Mouse (Mus musculus): ENCODE data around the gene Cacna1a. TPM values are rescaled to one million over a fixed set of nuclear protein-coding genes. Genes with fewer than 3 reads are reported as not detected.

The Cacna1a gene
- total and polyA plus RNA-seq, 2 experiments from 2014 or later = 4.2 to 8.6 TPM

DNA sequence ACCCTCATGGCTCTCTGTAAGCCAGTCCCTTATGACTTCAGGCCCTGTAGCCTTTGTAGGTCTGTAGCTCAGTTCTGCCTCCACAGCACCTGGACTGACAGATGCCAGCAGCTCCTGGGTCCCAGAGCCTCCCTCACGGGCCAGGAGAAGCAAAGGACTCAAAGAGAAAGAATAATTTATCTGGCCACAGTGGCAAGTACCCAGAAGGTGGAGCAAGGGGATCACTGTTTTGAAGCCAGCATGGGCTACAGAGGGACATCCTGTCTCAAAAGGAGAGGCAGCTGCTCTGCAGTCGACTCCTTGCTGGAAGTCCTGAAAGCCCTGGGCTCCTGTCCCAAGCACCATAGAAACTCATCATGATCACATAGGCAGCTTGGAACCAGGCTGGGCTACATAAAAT lies 198.0 kb downstream of the Cacna1a start:
- Histone ChIP-seq H3K4me3 (ENCODE audit: low read depth, low read length) (no peak overlapping the region), H3K36me3 (replicated peaks; ENCODE audit: control insufficient read depth, insufficient read depth, low read length) (no peaks in the 10 kb centered on the region), H3K9ac (replicated peaks; ENCODE audit: low read depth, low read length) (no peak overlapping the region), H3K9me3 (replicated peaks; ENCODE audit: control insufficient read depth, low read length) (no peaks in the 10 kb centered on the region; the same call in 1 of the 2 replicates), H3K4me2 (ENCODE audit: low read depth, low read length) (no peak overlapping the region), H3K27me3 (ENCODE audit: control insufficient read depth, insufficient read depth, low read length) (no peaks in the 10 kb centered on the region), H3K27ac (ENCODE audit: low read depth) (no peak overlapping the region), H3K4me1 (ENCODE audit: control insufficient read depth, insufficient read depth) (no peaks in the 10 kb centered on the region; the same call in 1 of the 2 replicates)
- TF ChIP-seq EP300 (IDR thresholded peaks at IDR 0.05; ENCODE audit: low read depth) = no peak
- TF ChIP-seq CTCF (IDR thresholded peaks at IDR 0.05; ENCODE audit: low read depth) = no peak
- 52% methylated on average over 2 of the region's 2 CpGs for whole genome bisulfite sequencing
- ATAC-seq (ENCODE audit: insufficient read depth, low read depth) (no peak), DNase-seq (ENCODE audit: low spot score) (no peak)

DNA sequence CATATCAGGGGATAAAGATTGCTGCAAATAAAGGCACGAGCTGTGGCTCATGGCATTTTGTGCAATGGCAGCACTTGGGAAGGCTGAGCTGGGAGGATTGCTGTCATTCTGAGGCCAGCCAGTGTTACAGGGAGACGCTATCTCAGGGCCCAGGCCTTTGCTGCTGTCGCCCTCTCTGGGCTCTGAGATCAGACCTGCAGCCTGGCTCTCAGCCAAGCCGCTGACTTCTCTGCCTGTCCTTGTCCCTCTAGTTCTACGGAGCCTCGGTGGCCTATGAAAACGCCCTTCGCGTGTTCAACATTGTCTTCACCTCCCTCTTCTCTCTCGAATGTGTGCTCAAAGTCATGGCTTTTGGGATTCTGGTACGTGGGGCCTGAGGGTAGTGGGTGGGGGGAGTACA lies 200.3 kb downstream of the Cacna1a start:
- H3K36me3 ChIP-seq (replicated peaks; ENCODE audit: control insufficient read depth, insufficient read depth, low read length) = no peaks in the 10 kb centered on the region
- H3K9ac ChIP-seq (replicated peaks; ENCODE audit: low read depth, low read length) = no peak overlapping the region
- WGBS = 27% methylated on average over 11 of the region's 11 CpGs
- no peak overlapping the region for H3K4me3 ChIP-seq (ENCODE audit: low read depth, low read length)
- H3K9me3 ChIP-seq (replicated peaks; ENCODE audit: control insufficient read depth, low read length) = no peaks in the 10 kb centered on the region; the same call in 1 of the 2 replicates
- H3K27me3 ChIP-seq (ENCODE audit: control insufficient read depth, insufficient read depth, low read length) = no peaks in the 10 kb centered on the region
- TF ChIP-seq CTCF (IDR thresholded peaks at IDR 0.05; ENCODE audit: low read depth) = no peak
- no peak for TF ChIP-seq EP300 (IDR thresholded peaks at IDR 0.05; ENCODE audit: low read depth)
- H3K27ac ChIP-seq (ENCODE audit: low read depth) = 0 out of 2 replicates have a peak overlapping the region, but pooled peaks have one; percentile 13
- no peaks in the 10 kb centered on the region; the same call in 1 of the 2 replicates for H3K4me1 ChIP-seq (ENCODE audit: control insufficient read depth, insufficient read depth)
- peak; percentile 67 for ATAC-seq (ENCODE audit: insufficient read depth, low read depth)
- peak; percentile 58 for DNase-seq (ENCODE audit: low spot score)
- no peak overlapping the region for H3K4me2 ChIP-seq (ENCODE audit: low read depth, low read length)

DNA sequence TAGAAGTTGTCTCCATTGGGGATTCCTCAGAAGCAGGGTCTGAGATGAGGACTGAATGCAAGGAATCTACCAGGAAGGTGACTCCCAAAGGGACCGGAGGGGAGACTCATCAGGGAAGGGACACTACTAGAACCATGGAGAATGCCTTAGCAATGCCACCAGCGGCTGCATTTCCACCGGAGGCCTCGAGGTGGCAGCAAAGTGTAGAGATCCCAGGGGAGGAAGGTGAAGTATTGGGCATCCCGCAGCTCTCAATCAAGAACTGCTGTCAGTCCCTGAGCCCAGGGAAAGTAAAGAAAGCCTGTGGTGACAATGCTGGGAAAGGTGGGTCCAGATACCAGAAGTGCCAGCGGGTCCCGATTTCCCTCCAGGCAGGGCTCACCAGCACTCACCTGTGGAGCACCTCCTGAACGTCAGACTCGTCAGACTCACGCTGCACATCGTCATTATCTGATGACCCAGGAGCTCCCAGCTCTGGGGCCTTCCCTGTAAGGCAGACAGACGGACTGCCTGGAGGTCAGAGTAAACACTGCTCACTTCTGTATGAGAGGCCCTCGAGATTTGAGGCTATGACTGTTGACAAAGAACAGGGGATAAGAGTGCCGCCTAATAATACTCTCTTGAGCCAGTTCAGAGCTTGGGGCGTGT lies 203.9 kb downstream of the Cacna1a start:
- no peak overlapping the region for H3K4me2 ChIP-seq (ENCODE audit: low read depth, low read length)
- H3K36me3 ChIP-seq (replicated peaks; ENCODE audit: control insufficient read depth, insufficient read depth, low read length) = no peaks in the 10 kb centered on the region
- TF ChIP-seq EP300 (IDR thresholded peaks at IDR 0.05; ENCODE audit: low read depth) (no peak), CTCF (IDR thresholded peaks at IDR 0.05; ENCODE audit: low read depth) (peak; percentile 85)
- H3K4me3 ChIP-seq (ENCODE audit: low read depth, low read length) = no peak overlapping the region
- no peaks in the 10 kb centered on the region; the same call in 1 of the 2 replicates for H3K4me1 ChIP-seq (ENCODE audit: control insufficient read depth, insufficient read depth)
- WGBS = 9% methylated on average over 15 of the region's 15 CpGs
- H3K27ac ChIP-seq (ENCODE audit: low read depth) = no peak overlapping the region
- ATAC-seq (ENCODE audit: insufficient read depth, low read depth) (peak; percentile 64), DNase-seq (ENCODE audit: low spot score) (peak; percentile 69)
- no peaks in the 10 kb centered on the region for H3K27me3 ChIP-seq (ENCODE audit: control insufficient read depth, insufficient read depth, low read length)
- no peaks in the 10 kb centered on the region for H3K9me3 ChIP-seq (replicated peaks; ENCODE audit: control insufficient read depth, low read length)
- no peak overlapping the region for H3K9ac ChIP-seq (replicated peaks; ENCODE audit: low read depth, low read length)

DNA sequence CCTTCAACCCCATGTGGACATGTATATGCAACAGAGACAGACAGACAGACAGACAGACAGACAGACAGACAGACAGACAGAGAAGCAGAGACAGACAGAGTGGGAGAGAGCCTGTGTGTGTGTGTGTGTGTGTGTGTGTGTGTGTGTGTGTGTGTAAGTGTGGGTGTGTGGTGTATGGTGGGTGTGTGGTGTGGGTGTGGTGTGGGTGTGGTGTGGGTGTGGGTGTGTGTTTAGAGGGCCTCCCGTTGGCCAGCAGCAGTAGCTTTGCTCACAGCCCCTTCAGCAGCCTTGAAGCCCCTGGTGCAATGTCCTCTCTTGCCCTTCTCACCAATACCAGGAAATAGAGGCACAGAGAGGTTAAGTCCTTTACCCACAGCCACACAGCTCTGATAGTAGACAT lies 204.9 kb downstream of the Cacna1a start:
- Histone ChIP-seq H3K27me3 (ENCODE audit: control insufficient read depth, insufficient read depth, low read length) (no peaks in the 10 kb centered on the region), H3K36me3 (replicated peaks; ENCODE audit: control insufficient read depth, insufficient read depth, low read length) (no peaks in the 10 kb centered on the region), H3K4me3 (ENCODE audit: low read depth, low read length) (no peak overlapping the region), H3K27ac (ENCODE audit: low read depth) (no peak overlapping the region), H3K9me3 (replicated peaks; ENCODE audit: control insufficient read depth, low read length) (no peaks in the 10 kb centered on the region), H3K4me1 (ENCODE audit: control insufficient read depth, insufficient read depth) (no peaks in the 10 kb centered on the region; the same call in 1 of the 2 replicates), H3K9ac (replicated peaks; ENCODE audit: low read depth, low read length) (no peak overlapping the region), H3K4me2 (ENCODE audit: low read depth, low read length) (no peak overlapping the region)
- 56% methylated on average over 1 of the region's 1 CpGs for whole genome bisulfite sequencing
- DNase-seq (ENCODE audit: low spot score) (no peak), ATAC-seq (ENCODE audit: insufficient read depth, low read depth) (no peak)
- no peak for TF ChIP-seq CTCF (IDR thresholded peaks at IDR 0.05; ENCODE audit: low read depth)
- no peak for TF ChIP-seq EP300 (IDR thresholded peaks at IDR 0.05; ENCODE audit: low read depth)

DNA sequence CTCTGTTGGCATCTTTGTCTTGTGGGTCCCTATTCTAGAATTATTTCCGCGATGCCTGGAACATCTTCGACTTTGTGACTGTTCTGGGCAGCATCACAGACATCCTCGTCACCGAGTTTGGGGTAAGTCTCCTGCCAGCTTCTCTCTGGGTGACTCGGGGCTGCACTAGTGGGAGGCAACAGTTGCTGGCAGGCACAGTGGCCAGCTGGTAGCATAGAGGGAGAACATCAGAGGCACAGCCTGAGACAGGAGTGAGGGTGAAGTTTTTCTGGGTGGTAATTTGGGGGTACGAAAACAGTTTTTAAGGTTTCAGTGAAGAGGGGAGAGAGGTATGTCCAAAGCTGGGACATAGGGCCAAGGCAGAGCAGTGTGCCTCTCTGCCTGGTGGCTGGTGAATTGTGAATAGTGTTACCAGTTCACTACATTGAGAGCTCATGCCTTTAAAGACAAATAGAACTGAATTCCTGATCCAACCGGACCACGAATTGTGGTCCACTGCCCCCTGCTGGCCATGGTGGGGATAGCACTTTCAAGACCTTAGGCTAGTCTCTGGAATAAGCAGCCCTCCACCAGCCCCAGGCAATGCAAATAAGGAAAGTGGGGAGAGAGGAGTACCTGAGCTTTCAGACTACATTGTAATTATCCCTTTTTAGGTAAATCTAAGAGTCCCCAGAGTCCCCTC lies 206.0 kb downstream of the Cacna1a start:
- 64% methylated on average over 9 of the region's 9 CpGs for WGBS

More for the DNA sequence above, 206.0 kb downstream of the Cacna1a start:
- H3K9ac ChIP-seq (replicated peaks; ENCODE audit: low read depth, low read length) = no peak overlapping the region
- H3K4me2 ChIP-seq (ENCODE audit: low read depth, low read length) = no peak overlapping the region
- TF ChIP-seq EP300 (IDR thresholded peaks at IDR 0.05; ENCODE audit: low read depth) = no peak
- TF ChIP-seq CTCF (IDR thresholded peaks at IDR 0.05; ENCODE audit: low read depth) = peak; percentile 87
- H3K27me3 ChIP-seq (ENCODE audit: control insufficient read depth, insufficient read depth, low read length) = no peaks in the 10 kb centered on the region
- no peak; the same call in 1 of the 2 replicates for ATAC-seq (ENCODE audit: insufficient read depth, low read depth)
- DNase-seq (ENCODE audit: low spot score) = peak; percentile 36
- H3K36me3 ChIP-seq (replicated peaks; ENCODE audit: control insufficient read depth, insufficient read depth, low read length) = no peaks in the 10 kb centered on the region
- H3K9me3 ChIP-seq (replicated peaks; ENCODE audit: control insufficient read depth, low read length) = no peaks in the 10 kb centered on the region
- no peak overlapping the region for H3K4me3 ChIP-seq (ENCODE audit: low read depth, low read length)
- no peaks in the 10 kb centered on the region for H3K4me1 ChIP-seq (ENCODE audit: control insufficient read depth, insufficient read depth)
- no peak overlapping the region for H3K27ac ChIP-seq (ENCODE audit: low read depth)
